ENCODE assay signal across 11 mouse cellular contexts in the genomic region with DNA sequence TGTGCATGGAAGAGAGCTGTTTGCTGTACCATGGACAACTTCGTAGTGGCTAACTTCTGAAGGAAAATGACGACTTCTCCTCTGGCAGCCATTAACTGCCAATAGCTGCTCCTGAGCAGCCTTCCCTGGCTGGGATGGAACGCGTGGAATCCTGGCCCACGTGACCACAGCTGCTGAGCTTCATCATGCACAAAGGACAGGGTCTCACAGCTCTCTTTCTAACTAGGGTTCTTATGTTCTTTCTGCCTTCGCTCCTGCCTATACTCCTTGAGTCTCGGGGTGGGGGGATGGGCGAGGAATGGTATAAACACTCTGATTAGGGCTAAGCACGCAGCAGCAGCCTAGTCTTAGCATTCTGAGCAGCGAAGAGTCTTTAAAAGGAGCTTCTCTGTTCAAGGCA. TPM values are rescaled to one million over a fixed set of nuclear protein-coding genes. Genes with fewer than 3 reads are reported as not detected.
DNase-seq lines count a peak whose midpoint lies in the region; ATAC-seq and TF ChIP-seq lines count a peak whose summit lies in the region.
"Had no signal": no experiment of that assay in that cellular context is flagged by ENCODE, and none has a peak within 500 bp of the region (broad histone marks: within the 10 kb centered on the region; RNA-seq: fewer than 3 reads in every experiment).

No protein-coding gene starts in this region.

- no peaks in the 10 kb centered on the region for H3K27me3 ChIP-seq in hindbrain, postnatal 0 days (ENCODE audit: insufficient read depth, low read length)
- no peaks in the 10 kb centered on the region for H3K27me3 ChIP-seq in hindbrain, embryonic 14.5 days (ENCODE audit: control insufficient read depth, insufficient read depth, low read length)
- H3K27me3 ChIP-seq in limb, embryonic 12.5 days: no peaks in the 10 kb centered on the region; the same call in 1 of the 2 replicates

- TF ChIP-seq CTCF in hindbrain, postnatal 0 days (IDR thresholded peaks at IDR 0.05; ENCODE audit: low read depth): no peak

- no peak for ATAC-seq in hindbrain, postnatal 0 days
- no peak for ATAC-seq in hindbrain, embryonic 14.5 days (ENCODE audit: low FRiP score)
- ATAC-seq in limb, embryonic 12.5 days (ENCODE audit: insufficient number of reproducible peaks, insufficient read depth, low FRiP score, low TSS enrichment, low read depth): peak; percentile 80; the same call in 1 of the 2 replicates
- ATAC-seq: liver, postnatal 0 days had no signal

- no peaks in the 10 kb centered on the region; the same call in 1 of the 2 replicates for H3K4me1 ChIP-seq in hindbrain, postnatal 0 days (ENCODE audit: insufficient read depth, low read length)
- no peaks in the 10 kb centered on the region for H3K4me1 ChIP-seq in hindbrain, embryonic 14.5 days (replicated peaks; ENCODE audit: control insufficient read depth, insufficient read depth, low read length)
- 0 out of 2 replicates have a peak, but pooled peaks cover 7% of the 10 kb centered on the region for H3K4me1 ChIP-seq in limb, embryonic 12.5 days (replicated peaks)

- H3K9me3 ChIP-seq in hindbrain, postnatal 0 days (ENCODE audit: low read length): no peaks in the 10 kb centered on the region
- no peaks in the 10 kb centered on the region for H3K9me3 ChIP-seq in hindbrain, embryonic 14.5 days (ENCODE audit: control insufficient read depth, low read length)
- no peaks in the 10 kb centered on the region for H3K9me3 ChIP-seq in limb, embryonic 12.5 days

- H3K4me2 ChIP-seq in hindbrain, postnatal 0 days (ENCODE audit: low read depth, low read length): no peak overlapping the region
- no peak overlapping the region for H3K4me2 ChIP-seq in hindbrain, embryonic 14.5 days (replicated peaks)
- H3K4me2 ChIP-seq in limb, embryonic 12.5 days: no peak overlapping the region

- H3K9ac ChIP-seq in hindbrain, postnatal 0 days (replicated peaks; ENCODE audit: low read length): no peak overlapping the region
- H3K9ac ChIP-seq in hindbrain, embryonic 14.5 days: no peak overlapping the region
- no peak overlapping the region for H3K9ac ChIP-seq in limb, embryonic 12.5 days (replicated peaks)
- H3K9ac ChIP-seq: liver, postnatal 0 days had no signal

- no peak overlapping the region for H3K4me3 ChIP-seq in hindbrain, postnatal 0 days (ENCODE audit: low read length)
- no peak overlapping the region for H3K4me3 ChIP-seq in hindbrain, embryonic 14.5 days (replicated peaks; ENCODE audit: low read length)
- H3K4me3 ChIP-seq in limb, embryonic 12.5 days (replicated peaks): no peak overlapping the region
- H3K4me3 ChIP-seq: gastrocnemius, adult 2 months had no signal

- DNase-seq in hindbrain, postnatal 0 days (ENCODE audit: low spot score): peak; percentile 4
- DNase-seq in hindbrain, embryonic 14.5 days (ENCODE audit: low spot score): no peak
- DNase-seq in forelimb bud, embryonic 11.5 days (ENCODE audit: low read depth, low spot score): peak; percentile 34
- DNase-seq in retina, postnatal 7 days (ENCODE audit: low read depth, low spot score): peak; percentile 21
- DNase-seq in layer of hippocampus, adult 9-10 months (ENCODE audit: low spot score): no peak
- no peak for DNase-seq in right cerebral cortex, postnatal 14 days
- DNase-seq in ovary, postnatal 10 days (ENCODE audit: low spot score): no peak
- DNase-seq: gastrocnemius, adult 2 months; liver, postnatal 0 days had no signal

- WGBS in hindbrain, postnatal 0 days: 47% methylated on average over 10 of the region's 10 CpGs
- WGBS in hindbrain, embryonic 14.5 days: 47% methylated on average over 10 of the region's 10 CpGs
- whole genome bisulfite sequencing in limb, embryonic 12.5 days: 38% methylated on average over 10 of the region's 10 CpGs

- no peaks in the 10 kb centered on the region for H3K36me3 ChIP-seq in hindbrain, postnatal 0 days (ENCODE audit: insufficient read depth, low read length)
- H3K36me3 ChIP-seq in hindbrain, embryonic 14.5 days (replicated peaks; ENCODE audit: control insufficient read depth, insufficient read depth): no peaks in the 10 kb centered on the region
- no peaks in the 10 kb centered on the region for H3K36me3 ChIP-seq in limb, embryonic 12.5 days

- H3K27ac ChIP-seq in hindbrain, postnatal 0 days: no peak overlapping the region
- no peak overlapping the region for H3K27ac ChIP-seq in hindbrain, embryonic 14.5 days
- H3K27ac ChIP-seq in limb, embryonic 12.5 days: no peak overlapping the region
- H3K27ac ChIP-seq: gastrocnemius, adult 2 months had no signal

RNA-seq across cellular contexts. Expression of gene Lyve1, which starts 2.0 kb away (rescaled TPM):
- 9.5 and 9.7 TPM in 2 replicates for total RNA-seq in hindbrain, postnatal 0 days (2014; rRNA removed)
- polyA plus RNA-seq in hindbrain, postnatal 0 days (2015; fragmentation: Nextera tagmentation; extraction: Ambion mirVana): 5.2 and 6.3 TPM in 2 replicates
- 4.1 and 4.4 TPM in 2 replicates for polyA plus RNA-seq in hindbrain, embryonic 14.5 days (2014; fragmentation: Nextera tagmentation; extraction: Ambion mirVana)
- 0.14 and 1.1 TPM in 2 replicates for polyA plus RNA-seq in limb, embryonic 12.5 days (2016; fragmentation: Nextera tagmentation; extraction: Ambion mirVana)
- total RNA-seq: ES-E14 had no signal

RNA-seq across cellular contexts. Expression of gene Rnf141, which starts 20.8 kb away (rescaled TPM):
- 80.4 and 98.8 TPM in 2 replicates for total RNA-seq in hindbrain, postnatal 0 days (2014; rRNA removed)
- polyA plus RNA-seq in hindbrain, postnatal 0 days (2015; fragmentation: Nextera tagmentation; extraction: Ambion mirVana): 35.3 and 36.7 TPM in 2 replicates
- 41.4 and 45.6 TPM in 2 replicates for polyA plus RNA-seq in hindbrain, embryonic 14.5 days (2014; fragmentation: Nextera tagmentation; extraction: Ambion mirVana)
- 17.6 and 20.5 TPM in 2 replicates for polyA plus RNA-seq in limb, embryonic 12.5 days (2016; fragmentation: Nextera tagmentation; extraction: Ambion mirVana)

Comparison
In these comparisons a context has a peak if more than half of its experiments do, and no peak if none do; other contexts are left out.
1. DNase-seq: peak in hindbrain, postnatal 0 days (single experiment), forelimb bud, embryonic 11.5 days (single experiment) and retina, postnatal 7 days (single experiment); none in hindbrain, embryonic 14.5 days (single experiment), layer of hippocampus, adult 9-10 months (single experiment), right cerebral cortex, postnatal 14 days (single experiment) and ovary, postnatal 10 days (single experiment).